Mouse (Mus musculus) neural tube, embryonic 12.5 days (tissue): ENCODE data around the gene Tshz2. TPM values are rescaled to one million over a fixed set of nuclear protein-coding genes. Genes with fewer than 3 reads are reported as not detected.

Experiments used
- polyA plus RNA-seq: library from polyadenylated mRNA; unstranded; fragments of >200 nt; fragmentation: Nextera tagmentation; extraction: Ambion mirVana; gene quantifications from 2 replicates; pipeline ENCODE4 v1.2.1, GENCODE M21; 2016

Gene Tshz2
- polyA plus RNA-seq, 1 experiment from 2014 or later: 30.7 TPM

Other genes starting within 250 kb of the Tshz2 start
- gene Gm11011, start 45.3 kb upstream of the Tshz2 start, polyA plus RNA-seq: not detected in 2 replicates